Mouse (Mus musculus) thymus, adult 2 months (tissue): ENCODE data around the gene Ing4.

Experiments
- CTCF ChIP-seq: fragments of 200-500 bp; IDR thresholded peaks from 2 replicates; pipeline ENCODE4 v1.5.1; 2012; ENCODE audit warnings: mild to moderate bottlenecking, control low read depth, low read length, moderate library complexity, borderline replicate concordance; ENCODE audit not compliant: control insufficient read depth, poor library complexity, insufficient read depth; ENCODE audit errors: extremely low read depth
- POLR2A ChIP-seq: fragments of 200-500 bp; IDR thresholded peaks from 2 replicates; pipeline ENCODE4 v1.6.1; 2012; ENCODE audit warnings: mild to moderate bottlenecking, low read length, control low read depth, moderate library complexity; ENCODE audit not compliant: control insufficient read depth, poor library complexity, insufficient read depth; ENCODE audit errors: extremely low read depth

DNA sequence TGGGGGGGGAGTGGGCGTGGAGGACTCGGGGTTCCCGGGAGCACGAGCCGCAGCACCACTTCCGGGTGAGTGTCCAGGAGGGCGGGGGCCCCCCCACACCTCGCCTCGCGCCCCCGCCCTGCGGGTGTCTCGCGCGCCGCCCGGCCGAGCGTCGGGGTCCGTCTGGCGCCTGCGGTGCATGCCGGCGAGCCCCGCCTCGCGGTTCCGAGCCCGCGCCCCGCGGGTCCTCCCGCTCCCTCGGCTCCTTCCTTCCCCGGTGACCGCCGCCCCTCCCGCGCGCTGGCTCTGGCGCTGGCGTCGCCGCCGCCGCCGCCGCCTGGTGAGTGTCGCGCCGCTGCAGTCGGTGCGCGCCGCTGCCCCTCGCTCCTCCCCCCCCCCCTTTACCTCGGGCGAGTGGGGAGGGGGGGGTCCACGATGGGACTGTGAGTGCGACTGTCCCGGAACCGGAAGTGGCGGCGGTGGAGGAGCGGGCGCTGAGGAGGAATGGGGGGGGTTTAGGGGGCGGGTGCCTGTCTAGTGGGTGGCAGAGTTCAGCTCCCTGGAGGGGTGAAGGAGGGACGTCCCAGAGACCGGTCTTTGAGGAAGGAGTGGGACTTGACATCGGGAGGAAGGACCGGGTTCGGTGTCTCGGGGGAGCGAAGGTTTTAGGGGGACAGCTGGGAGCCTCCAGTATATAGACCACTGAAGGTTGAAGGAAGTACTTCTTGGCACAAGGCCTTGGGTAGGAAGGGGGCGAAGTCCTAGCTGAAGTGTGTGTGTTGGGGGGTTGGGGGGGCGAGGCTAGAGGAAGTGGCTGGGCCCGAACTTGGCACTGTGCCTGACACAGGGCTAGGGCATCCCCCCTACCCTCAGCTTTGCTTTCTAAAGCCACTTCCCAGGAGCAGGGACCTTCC is 30.1 kb upstream of the Ing4 start:
- TF ChIP-seq POLR2A, result peak; percentile 73; the same call in 1 of the 2 replicates
- no peak for TF ChIP-seq CTCF
